Mouse (Mus musculus) spleen, adult 2 months (tissue): ENCODE measurements around the gene Scgb1c1.

ENCODE experiments used
- CTCF ChIP-seq: fragments of 200-500 bp; IDR thresholded peaks from 2 replicates; pipeline ENCODE4 v1.5.1; 2011; ENCODE audit warnings: mild to moderate bottlenecking, inconsistent platforms; ENCODE audit not compliant: insufficient read depth, insufficient read length, insufficient replicate concordance; ENCODE audit errors: extremely low read depth
- POLR2A ChIP-seq: fragments of 200-500 bp; IDR thresholded peaks from 2 replicates; pipeline ENCODE4 v1.6.1; 2011; ENCODE audit warnings: low read depth, low read length, inconsistent platforms

DNA sequence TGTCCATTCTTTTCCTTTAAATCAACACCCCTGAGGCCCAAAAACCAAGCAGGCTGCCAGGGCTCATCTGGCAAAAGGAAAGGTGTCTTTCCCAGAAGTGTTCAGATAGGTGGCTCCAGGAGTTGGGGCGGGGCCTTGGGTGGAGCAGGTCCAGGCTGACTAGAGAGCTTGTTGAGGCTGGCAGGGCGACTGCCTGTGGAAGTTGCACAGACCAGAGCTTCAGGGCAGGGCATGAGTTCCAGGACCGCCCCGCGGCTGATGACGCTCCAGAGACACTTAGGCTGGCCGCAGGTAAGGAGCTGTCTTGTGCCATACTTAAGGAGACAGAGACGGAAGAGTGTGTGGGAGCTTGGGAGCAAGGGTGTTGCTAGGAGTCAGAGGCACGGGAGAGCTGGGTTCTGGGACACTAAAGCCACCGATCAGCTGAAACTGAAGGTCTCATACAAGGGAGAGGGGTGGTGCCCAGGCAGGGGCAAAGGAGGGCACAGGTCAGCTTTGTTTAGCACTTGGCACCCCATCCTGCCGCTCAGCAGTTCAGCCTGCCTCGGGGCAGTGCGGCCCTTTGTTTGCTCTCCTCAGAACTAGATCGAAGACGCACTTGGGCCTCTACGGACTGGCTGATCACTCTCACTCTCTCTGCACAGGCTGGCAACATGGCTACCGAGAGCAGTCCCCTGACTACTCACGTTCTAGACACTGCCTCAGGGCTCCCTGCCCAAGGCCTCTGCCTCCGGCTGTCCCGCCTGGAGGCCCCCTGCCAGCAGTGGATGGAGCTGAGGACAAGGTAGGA is 10.2 kb upstream of the Scgb1c1 start, which contains the start of gene Urah:
- TF ChIP-seq CTCF (no peak), POLR2A (no peak)
